Mouse (Mus musculus) CH12.LX (cell line): ENCODE results near the gene AC170998.1. TPM values are rescaled to one million over a fixed set of nuclear protein-coding genes. Genes with fewer than 3 reads are reported as not detected.

ENCODE experiments used
- DNase-seq: peaks from one replicate; pipeline ENCODE4 v3.0.0-alpha.2; 2013; ENCODE audit errors: extremely low read depth
- H3K27ac ChIP-seq: 2 replicates; pipeline ENCODE4 v1.5.1; 2012; ENCODE audit warnings: low read depth, mild to moderate bottlenecking, control low read depth, moderate library complexity; ENCODE audit not compliant: insufficient read depth
- H3K27me3 ChIP-seq: replicated peaks from 2 replicates; pipeline ENCODE3; 2012; ENCODE audit warnings: inconsistent platforms
- H3K36me3 ChIP-seq, 2 experiments: replicated peaks in 1 of 2; 2 replicates each; pipeline versions ENCODE3 to v1.6.1; 2012; ENCODE audit warnings: inconsistent platforms in 1 of 2, low read length in 1 of 2, mild to moderate bottlenecking in 1 of 2, mixed read lengths in 1 of 2, moderate library complexity in 1 of 2; ENCODE audit not compliant: control insufficient read depth in 1 of 2, insufficient read depth in 1 of 2
- H3K4me1 ChIP-seq, 2 experiments: 2 replicates each; pipeline ENCODE4 v1.6.1; 2012; ENCODE audit warnings: inconsistent platforms in 1 of 2, moderate library complexity in 1 of 2; ENCODE audit not compliant: insufficient read depth in 2 of 2, control insufficient read depth in 1 of 2
- H3K4me2 ChIP-seq: 2 replicates; pipeline ENCODE4 v1.6.1; 2012; ENCODE audit warnings: low read depth, mild to moderate bottlenecking, control low read depth; ENCODE audit not compliant: poor library complexity, insufficient read depth, severe bottlenecking
- H3K4me3 ChIP-seq, 3 experiments: fragments of 150-350 bp in 1 of 3; sonication (generic) in 1 of 3; replicated peaks in 1 of 3; 2 replicates each; pipeline versions ENCODE3 to v1.5.1; 2011 to 2012; ENCODE audit warnings: low read depth in 2 of 3, low read length in 2 of 3, mild to moderate bottlenecking in 2 of 3, moderate library complexity in 2 of 3, control low read depth in 1 of 3, improper control_type of control experiment in 1 of 3, inconsistent platforms in 1 of 3, mixed read lengths in 1 of 3; ENCODE audit not compliant: poor library complexity in 1 of 3
- H3K79me2 ChIP-seq: replicated peaks from 2 replicates; pipeline ENCODE4 v1.6.1; 2012; ENCODE audit warnings: mild to moderate bottlenecking, moderate library complexity; ENCODE audit not compliant: control insufficient read depth, poor library complexity, insufficient read depth, severe bottlenecking; ENCODE audit errors: extremely low read depth
- H3K9ac ChIP-seq: 2 replicates; pipeline ENCODE4 v1.6.1; 2012; ENCODE audit warnings: low read depth, mild to moderate bottlenecking, control low read depth, moderate library complexity; ENCODE audit not compliant: insufficient read depth
- H3K9me3 ChIP-seq: replicated peaks from 2 replicates; pipeline ENCODE3; 2012; ENCODE audit warnings: low read length, inconsistent platforms, mixed read lengths
- BHLHE40 ChIP-seq: IDR thresholded peaks from 2 replicates; pipeline ENCODE4 v1.6.1; 2011; ENCODE audit warnings: mild to moderate bottlenecking, low read depth, low read length, improper control_type of control experiment
- CHD1 ChIP-seq: IDR thresholded peaks from 2 replicates; pipeline ENCODE4 v1.6.1; 2012; ENCODE audit warnings: low read depth, low read length, improper control_type of control experiment, inconsistent platforms
- CHD2 ChIP-seq: IDR thresholded peaks from 2 replicates; pipeline ENCODE4 v1.6.1; 2011; ENCODE audit warnings: low read length, improper control_type of control experiment
- CTCF ChIP-seq, 2 experiments: IDR thresholded peaks in 1 of 2; conservative IDR thresholded peaks in 1 of 2; 2 replicates each; pipeline ENCODE4 v1.5.1; 2011 to 2012; ENCODE audit warnings: low read depth in 2 of 2, low read length in 2 of 2, improper control_type of control experiment in 1 of 2, inconsistent platforms in 1 of 2, mild to moderate bottlenecking in 1 of 2, moderate library complexity in 1 of 2
- E2F4 ChIP-seq: IDR thresholded peaks from 2 replicates; pipeline ENCODE4 v1.6.1; 2011; ENCODE audit warnings: low read depth, low read length, improper control_type of control experiment; ENCODE audit not compliant: insufficient replicate concordance
- ELF1 ChIP-seq: IDR thresholded peaks from 2 replicates; pipeline ENCODE4 v1.6.1; 2014; ENCODE audit warnings: low read depth, mild to moderate bottlenecking, inconsistent platforms, low read length, improper control_type of control experiment
- EP300 ChIP-seq: IDR thresholded peaks from 2 replicates; pipeline ENCODE4 v1.6.1; 2011; ENCODE audit warnings: low read length, improper control_type of control experiment
- ETS1 ChIP-seq: conservative IDR thresholded peaks from 2 replicates; pipeline ENCODE4 v1.6.1; 2012; ENCODE audit warnings: low read depth, mild to moderate bottlenecking, inconsistent platforms, low read length, improper control_type of control experiment, moderate library complexity
- GABPA ChIP-seq: IDR thresholded peaks from 2 replicates; pipeline ENCODE4 v1.6.1; 2012; ENCODE audit warnings: low read depth, low read length, improper control_type of control experiment, inconsistent platforms; ENCODE audit not compliant: insufficient replicate concordance
- HCFC1 ChIP-seq: IDR thresholded peaks from 2 replicates; pipeline ENCODE4 v1.6.1; 2012; ENCODE audit warnings: low read depth, mild to moderate bottlenecking, inconsistent platforms, low read length, improper control_type of control experiment
- IRF4 ChIP-seq: IDR thresholded peaks from 2 replicates; pipeline ENCODE4 v1.6.1; 2014; ENCODE audit warnings: low read depth, mild to moderate bottlenecking, inconsistent platforms, low read length, improper control_type of control experiment
- JUN ChIP-seq: IDR thresholded peaks from 2 replicates; pipeline ENCODE4 v1.6.1; 2011; ENCODE audit warnings: low read depth, mild to moderate bottlenecking, low read length, improper control_type of control experiment, moderate library complexity; ENCODE audit not compliant: insufficient read depth
- JUND ChIP-seq: conservative IDR thresholded peaks from 2 replicates; pipeline ENCODE4 v1.6.1; 2011; ENCODE audit warnings: low read depth, low read length, improper control_type of control experiment
- KAT2A ChIP-seq: IDR thresholded peaks from 2 replicates; pipeline ENCODE4 v1.6.1; 2012; ENCODE audit warnings: low read length, improper control_type of control experiment, inconsistent platforms; ENCODE audit not compliant: insufficient replicate concordance
- MAFK ChIP-seq: IDR thresholded peaks from 2 replicates; pipeline ENCODE4 v1.6.1; 2011; ENCODE audit warnings: low read length, improper control_type of control experiment; ENCODE audit not compliant: insufficient replicate concordance
- MAX ChIP-seq: IDR thresholded peaks from 2 replicates; pipeline ENCODE4 v1.6.1; 2011; ENCODE audit warnings: low read length, improper control_type of control experiment
- MAZ ChIP-seq: IDR thresholded peaks from 2 replicates; pipeline ENCODE4 v1.6.1; 2012; ENCODE audit warnings: low read depth, mild to moderate bottlenecking, inconsistent platforms, low read length, improper control_type of control experiment, moderate library complexity
- MEF2A ChIP-seq: IDR thresholded peaks from 2 replicates; pipeline ENCODE4 v1.6.1; 2014; ENCODE audit warnings: low read depth, mild to moderate bottlenecking, inconsistent platforms, low read length, improper control_type of control experiment, borderline replicate concordance
- MXI1 ChIP-seq: IDR thresholded peaks from 2 replicates; pipeline ENCODE4 v1.6.1; 2011; ENCODE audit warnings: mild to moderate bottlenecking, low read depth, low read length, improper control_type of control experiment
- MYC ChIP-seq: IDR thresholded peaks from 2 replicates; pipeline ENCODE4 v1.6.1; 2011; ENCODE audit warnings: low read depth, mild to moderate bottlenecking, improper control_type of control experiment, low read length
- NELFE ChIP-seq: IDR thresholded peaks from 2 replicates; pipeline ENCODE4 v1.6.1; 2011; ENCODE audit warnings: low read depth, low read length, improper control_type of control experiment
- NRF1 ChIP-seq: IDR thresholded peaks from 2 replicates; pipeline ENCODE4 v1.6.1; 2014; ENCODE audit warnings: low read depth, mild to moderate bottlenecking, inconsistent platforms, low read length, improper control_type of control experiment, moderate library complexity
- PAX5 ChIP-seq: IDR thresholded peaks from 2 replicates; pipeline ENCODE4 v1.6.1; 2012; ENCODE audit warnings: low read length, inconsistent platforms, mixed read lengths
- POLR2A ChIP-seq: IDR thresholded peaks from 2 replicates; pipeline ENCODE4 v1.6.1; 2011; ENCODE audit warnings: low read depth, mild to moderate bottlenecking, improper control_type of control experiment, low read length
- POLR2AphosphoS2 ChIP-seq: IDR thresholded peaks from 2 replicates; pipeline ENCODE4 v1.6.1; 2011; ENCODE audit warnings: low read depth, low read length, improper control_type of control experiment
- RAD21 ChIP-seq: IDR thresholded peaks from 2 replicates; pipeline ENCODE4 v1.6.1; 2011; ENCODE audit warnings: low read depth, mild to moderate bottlenecking, low read length, improper control_type of control experiment, moderate library complexity
- RCOR1 ChIP-seq: conservative IDR thresholded peaks from 2 replicates; pipeline ENCODE4 v1.6.1; 2012; ENCODE audit warnings: low read depth, mild to moderate bottlenecking, inconsistent platforms, low read length, improper control_type of control experiment
- SIN3A ChIP-seq: IDR thresholded peaks from 2 replicates; pipeline ENCODE4 v1.6.1; 2012; ENCODE audit warnings: low read length, improper control_type of control experiment, inconsistent platforms
- SMC3 ChIP-seq: IDR thresholded peaks from 2 replicates; pipeline ENCODE4 v1.6.1; 2011; ENCODE audit warnings: low read depth, low read length, improper control_type of control experiment
- TBP ChIP-seq: conservative IDR thresholded peaks from 2 replicates; pipeline ENCODE4 v1.6.1; 2011; ENCODE audit warnings: low read depth, low read length, improper control_type of control experiment
- TCF12 ChIP-seq: IDR thresholded peaks from 2 replicates; pipeline ENCODE4 v1.6.1; 2014; ENCODE audit warnings: low read depth, mild to moderate bottlenecking, inconsistent platforms, low read length, improper control_type of control experiment
- UBTF ChIP-seq: IDR thresholded peaks from 2 replicates; pipeline ENCODE4 v1.6.1; 2012; ENCODE audit warnings: low read depth, mild to moderate bottlenecking, inconsistent platforms, low read length, improper control_type of control experiment, moderate library complexity
- USF1 ChIP-seq: IDR thresholded peaks from 2 replicates; pipeline ENCODE4 v1.6.1; 2014; ENCODE audit warnings: low read depth, mild to moderate bottlenecking, inconsistent platforms, low read length, improper control_type of control experiment
- USF2 ChIP-seq: conservative IDR thresholded peaks from 2 replicates; pipeline ENCODE4 v1.6.1; 2011; ENCODE audit warnings: low read depth, low read length, improper control_type of control experiment
- ZC3H11A ChIP-seq: IDR thresholded peaks from 2 replicates; pipeline ENCODE4 v1.6.1; 2012; ENCODE audit warnings: low read depth, mild to moderate bottlenecking, inconsistent platforms, low read length, improper control_type of control experiment
- ZKSCAN1 ChIP-seq: IDR thresholded peaks from 2 replicates; pipeline ENCODE4 v1.6.1; 2012; ENCODE audit warnings: low read depth, inconsistent platforms, low read length, improper control_type of control experiment, borderline replicate concordance
- ZMIZ1 ChIP-seq: IDR thresholded peaks from 2 replicates; pipeline ENCODE4 v1.6.1; 2012; ENCODE audit warnings: low read depth, mild to moderate bottlenecking, inconsistent platforms, low read length, improper control_type of control experiment
- ZNF384 ChIP-seq: IDR thresholded peaks from 2 replicates; pipeline ENCODE4 v1.6.1; 2012; ENCODE audit warnings: low read depth, low read length, improper control_type of control experiment, inconsistent platforms
- dilution Hi-C: fragments of 300-500 bp; cut with MboI; formaldehyde crosslinking; loops from 2 replicates; pipeline ENCODE4 v1.14.3; 2020; ENCODE audit warnings: low sequenced_read_pairs; ENCODE audit not compliant: extremely low pct_unique_long_range_greater_than_20kb, extremely low pct_ligation_motif_present
- in situ Hi-C: fragments of 300-500 bp; cut with MboI; formaldehyde crosslinking; loops from 3 replicates; pipeline ENCODE4 v1.14.3; 2019; ENCODE audit warnings: low sequenced_read_pairs, low pct_ligation_motif_present, low pct_unique_long_range_greater_than_20kb, mixed read lengths
- polyA plus RNA-seq: library from polyadenylated mRNA; unstranded; fragments of >175 nt; gene quantifications from 2 replicates; pipeline ENCODE4 v1.2.1, GENCODE M21; 2012; ENCODE audit warnings: low read depth; ENCODE audit not compliant: insufficient read length
- total RNA-seq, 2 experiments: library from RNA; depleted of rRNA; stranded (reverse); fragments of 300-350 nt in 1 of 2; fragments of >200 nt in 1 of 2; gene quantifications; 2 replicates each; pipeline ENCODE4 v1.2.3; 2012 to 2014

AC170998.1 gene
- total and polyA plus RNA-seq, 3 experiments = 0.38 TPM; not detected in 2

GRCm38 (mm10) chr17:28709552-28710290 is 16.2 kb upstream of the AC170998.1 start:
- Histone ChIP-seq H3K4me1 (peaks cover 16 to 78% of the 10 kb centered on the region in 2 experiments), H3K36me3 (peaks cover 10 to 35% of the 10 kb centered on the region in 2 experiments), H3K9ac (peak overlapping the region; percentile 61), H3K27ac (peak overlapping the region; percentile 88), H3K9me3 (peaks cover 3% of the 10 kb centered on the region), H3K4me2 (peak overlapping the region; percentile 78), H3K79me2 (peaks cover 12% of the 10 kb centered on the region; the same call in 1 of the 2 replicates), H3K27me3 (no peaks in the 10 kb centered on the region), H3K4me3 (peak overlapping the region in 1 of 3 experiments; percentile 30)
- TF ChIP-seq IRF4 (peak; percentile 90), MEF2A (peak; percentile 33; the same call in 1 of the 2 replicates), NELFE (no peak), BHLHE40 (no peak), JUND (peak; percentile 57; the same call in 1 of the 2 replicates), POLR2A (no peak), ZNF384 (no peak), MAX (no peak), TCF12 (no peak), CHD1 (no peak; the same call in 1 of the 2 replicates), CTCF (conservative IDR thresholded peaks at IDR 0.05 in 1 of 2, IDR thresholded peaks at IDR 0.05 in 1 of 2; ENCODE audit: low read depth in 2 of 2, low read length in 2 of 2) (no peak), JUN (0 out of 2 replicates have a peak, but pooled peaks have one; percentile 4), USF1 (no peak), SIN3A (peak; percentile 33), HCFC1 (no peak), RCOR1 (no peak), MXI1 (no peak; the same call in 1 of the 2 replicates), EP300 (peak; percentile 55), ZKSCAN1 (no peak), GABPA (no peak), MYC (no peak; the same call in 1 of the 2 replicates), KAT2A (no peak), SMC3 (no peak), ZC3H11A (no peak), ELF1 (no peak), PAX5 (no peak), NRF1 (no peak), RAD21 (no peak), MAFK (no peak), ETS1 (no peak; the same call in 1 of the 2 replicates), E2F4 (no peak), USF2 (no peak), MAZ (no peak), CHD2 (no peak; the same call in 1 of the 2 replicates), TBP (no peak), POLR2AphosphoS2 (no peak), UBTF (no peak), ZMIZ1 (no peak)
- dilution Hi-C loops = no loop called here
- peak; percentile 79 for DNase-seq
- in situ Hi-C loops = no loop called here
